Mouse (Mus musculus) T-cell, adult 66 days (primary cell): ENCODE results near the gene Sgcb. TPM values are rescaled to one million over a fixed set of nuclear protein-coding genes. Genes with fewer than 3 reads are reported as not detected.

Experiments
- total RNA-seq, 2 experiments: library from RNA; stranded (reverse); gene quantifications; 3 replicates in 1 of 2; 4 replicates in 1 of 2; pipeline ENCODE4 v1.2.4; 2023

Gene Sgcb
- total RNA-seq: 10 to 100 TPM in 1 of 2 experiments, 1 to 10 TPM in 1; 9.6 to 10.7 TPM

GRCm38 (mm10) chr5:73647261-73647900 lies at the start of gene Sgcb:
Sgcb (minus strand) TSS chr5:73647790.

GRCm38 (mm10) chr5:73651061-73651854 lies 3.7 kb upstream of the Sgcb start, which contains the start of gene Spata18:
Spata18 (plus strand) TSS chr5:73651379.

GRCm38 (mm10) chr5:73632291-73632690 lies 15.3 kb downstream of the Sgcb start, which contains the start of gene Lrrc66:
Lrrc66 (minus strand) TSS chr5:73632526.

Other genes starting within 250 kb of the Sgcb start
- not detected for gene Cwh43, start 241.7 kb downstream of the Sgcb start, total RNA-seq
- gene Dcun1d4, start 166.8 kb downstream of the Sgcb start, total RNA-seq: 10 to 100 TPM; 11.3 to 16.9 TPM
- 1 to 10 TPM in 1 of 2 experiments, under 1 TPM in 1; 0.17 to 3.9 TPM for gene Lrrc66, start 15.3 kb downstream of the Sgcb start, total RNA-seq
- gene Spata18, start 3.6 kb upstream of the Sgcb start, total RNA-seq: not detected